Mouse (Mus musculus): ENCODE results near the gene Gramd1b.

Gene Gramd1b

GRCm38 (mm10) chr9:40269103-40269861 lies 261.9 kb downstream of the Gramd1b start, which contains the start of gene Scn3b:
TSS of gene Scn3b (plus strand) at chr9:40269217.
- no peak for DNase-seq (ENCODE audit: low read depth, low spot score)

- DNase-seq (ENCODE audit: low read depth, low spot score) = no peak
Measured at GRCm38 (mm10) chr9:40268748-40269102, 262.5 kb downstream of the Gramd1b start.

- no peak for DNase-seq (ENCODE audit: low read depth, low spot score)
Measured at GRCm38 (mm10) chr9:40268040-40268747, 263.0 kb downstream of the Gramd1b start.

- no peak for DNase-seq (ENCODE audit: low read depth, low spot score)
Measured at GRCm38 (mm10) chr9:40263874-40264273, 267.3 kb downstream of the Gramd1b start.

DNA sequence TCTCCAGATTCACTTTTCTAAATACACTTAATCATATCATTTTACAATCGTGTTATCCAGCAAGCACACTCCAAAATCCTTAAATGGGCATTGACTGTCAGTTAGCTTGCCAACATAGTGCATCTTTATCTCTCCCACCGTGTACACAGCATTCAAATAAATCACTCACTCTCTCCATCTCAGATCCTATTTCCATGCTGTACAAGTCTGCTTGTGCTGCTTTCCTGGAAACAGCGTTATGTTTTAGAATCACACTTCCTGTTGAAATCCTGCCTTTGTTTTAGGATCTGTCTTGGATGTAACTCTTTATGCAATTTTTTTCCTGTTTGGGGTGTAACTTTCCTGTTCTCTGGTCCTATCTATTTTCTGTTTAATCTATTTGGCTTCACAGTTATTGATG lies 278.7 kb downstream of the Gramd1b start:
- DNase-seq (ENCODE audit: low read depth, low spot score) = no peak

GRCm38 (mm10) chr9:40249106-40249505 lies 282.1 kb downstream of the Gramd1b start:
- peak; percentile 5 for DNase-seq (ENCODE audit: low read depth, low spot score)

- DNase-seq (ENCODE audit: low read depth, low spot score) = no peak
Measured at GRCm38 (mm10) chr9:40246702-40247101, 284.5 kb downstream of the Gramd1b start.

GRCm38 (mm10) chr9:40245974-40246665 lies 285.1 kb downstream of the Gramd1b start:
- no peak for DNase-seq (ENCODE audit: low read depth, low spot score)

DNA sequence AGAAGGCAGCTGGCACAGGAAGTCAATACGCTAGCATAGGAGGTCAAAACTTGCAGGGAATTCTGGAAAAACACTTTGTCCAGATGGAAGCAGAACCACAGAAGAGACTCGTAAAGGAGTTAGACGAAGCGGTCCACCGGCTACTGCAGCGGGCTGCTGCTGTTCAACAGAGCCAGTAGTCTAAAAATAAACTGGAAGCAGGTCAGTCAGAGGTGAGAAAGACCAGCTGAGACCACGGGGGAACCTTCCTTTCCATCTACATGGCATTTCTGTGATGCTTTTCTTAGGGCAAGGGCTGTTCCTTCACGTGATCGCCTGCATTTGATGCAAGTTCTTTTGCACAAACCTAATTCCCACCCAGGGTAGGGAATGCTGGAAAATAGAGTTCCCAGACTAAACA lies 285.7 kb downstream of the Gramd1b start:
- no peak for DNase-seq (ENCODE audit: low read depth, low spot score)
